Mouse (Mus musculus): ENCODE data around the gene Btf3. TPM values are rescaled to one million over a fixed set of nuclear protein-coding genes. Genes with fewer than 3 reads are reported as not detected.

Btf3 gene
- polyA plus RNA-seq, 1 experiment from 2014 or later, result 461 TPM

DNA sequence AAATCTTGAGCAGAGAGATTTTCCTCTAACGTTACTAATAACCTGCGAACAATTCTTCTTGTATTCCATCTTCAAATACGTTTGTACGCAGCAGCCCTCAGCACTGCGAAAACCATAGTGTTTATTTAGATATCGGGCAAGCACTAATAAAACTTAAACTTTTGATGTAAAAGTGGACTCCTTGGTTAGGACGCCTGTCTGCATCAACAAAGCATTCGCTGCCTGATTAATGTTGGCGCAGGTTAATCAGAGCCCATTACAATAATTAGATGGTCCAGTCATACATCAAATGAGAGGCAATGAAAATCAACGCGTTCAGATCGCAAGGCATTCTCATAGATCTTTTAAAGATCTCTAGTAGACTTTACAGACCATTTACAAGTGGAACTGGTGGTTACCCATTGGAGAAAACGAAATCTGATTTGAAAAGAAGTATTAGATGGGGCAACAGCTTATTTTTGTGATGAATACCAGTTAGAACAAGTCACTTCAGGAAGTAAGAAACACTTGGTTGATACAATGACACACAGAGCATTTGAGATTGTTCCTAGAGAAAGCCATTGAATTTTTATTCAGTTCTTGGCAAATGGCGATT lies 35.7 kb upstream of the Btf3 start:
- H3K27me3 ChIP-seq (ENCODE audit: control insufficient read depth, insufficient read depth, low read depth, low read length), result peaks cover 44% of the 10 kb centered on the region
- H3K36me3 ChIP-seq (ENCODE audit: control insufficient read depth, insufficient read depth, low read length), result no peaks in the 10 kb centered on the region
- no peak for ATAC-seq
- peaks cover 12% of the 10 kb centered on the region for H3K4me1 ChIP-seq (ENCODE audit: control insufficient read depth, insufficient read depth, low read length)
- no peak overlapping the region for H3K9ac ChIP-seq (ENCODE audit: low read depth, low read length)
- H3K9me3 ChIP-seq (replicated peaks; ENCODE audit: control insufficient read depth, low read length, poor library complexity, severe bottlenecking), result no peaks in the 10 kb centered on the region
- no peak overlapping the region for H3K4me3 ChIP-seq (ENCODE audit: low read depth, low read length)
- no peak overlapping the region for H3K27ac ChIP-seq (ENCODE audit: low read length)
- WGBS, result 12% methylated on average over 14 of the region's 14 CpGs
- no peak overlapping the region for H3K4me2 ChIP-seq (ENCODE audit: low read length)

DNA sequence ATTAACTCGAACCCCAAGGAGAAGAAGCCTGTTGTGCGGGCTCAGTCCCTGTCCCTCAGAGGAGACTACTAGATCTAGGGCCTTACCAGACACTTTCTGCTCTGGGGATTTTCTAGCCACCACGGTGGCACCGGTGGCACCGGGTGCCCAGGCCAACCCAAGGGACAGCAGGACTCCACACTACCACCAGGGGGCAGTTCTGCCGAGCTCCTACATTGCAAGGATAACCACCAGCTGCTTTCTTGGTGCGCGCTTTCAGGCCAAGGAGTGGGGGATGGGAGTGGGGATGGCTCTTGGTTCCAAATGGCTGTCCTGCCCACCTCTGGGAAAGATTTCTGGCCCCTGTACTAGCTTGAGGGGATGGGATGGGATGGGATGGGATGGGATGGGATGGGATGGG lies 34.7 kb upstream of the Btf3 start:
- H3K36me3 ChIP-seq (ENCODE audit: control insufficient read depth, insufficient read depth, low read length), result no peaks in the 10 kb centered on the region
- no peak overlapping the region for H3K9ac ChIP-seq (ENCODE audit: low read depth, low read length)
- peaks cover 41% of the 10 kb centered on the region for H3K27me3 ChIP-seq (ENCODE audit: control insufficient read depth, insufficient read depth, low read depth, low read length)
- H3K9me3 ChIP-seq (replicated peaks; ENCODE audit: control insufficient read depth, low read length, poor library complexity, severe bottlenecking), result no peaks in the 10 kb centered on the region
- WGBS, result 12% methylated on average over 8 of the region's 8 CpGs
- ATAC-seq, result no peak
- H3K4me3 ChIP-seq (ENCODE audit: low read depth, low read length), result no peak overlapping the region
- H3K4me2 ChIP-seq (ENCODE audit: low read length), result no peak overlapping the region
- H3K27ac ChIP-seq (ENCODE audit: low read length), result no peak overlapping the region
- H3K4me1 ChIP-seq (ENCODE audit: control insufficient read depth, insufficient read depth, low read length), result peaks cover 12% of the 10 kb centered on the region

DNA sequence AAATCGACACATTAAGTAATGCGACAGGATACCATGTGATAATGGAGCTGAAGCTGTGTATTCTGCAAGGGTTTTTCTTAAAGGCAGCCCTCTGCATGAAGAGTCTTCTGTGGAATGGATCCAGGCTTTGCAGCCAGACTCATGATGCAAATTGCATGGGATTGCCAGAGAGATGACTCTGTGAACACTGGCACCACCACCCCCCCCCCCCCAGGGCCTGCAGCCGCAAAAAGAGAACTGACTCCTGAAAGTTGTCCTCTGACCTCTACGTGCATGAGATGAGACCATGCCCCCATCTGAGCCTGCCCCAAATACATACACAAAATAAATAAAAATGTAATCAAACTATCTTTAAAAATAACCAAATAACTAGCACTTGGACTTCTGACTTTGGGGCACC lies 32.7 kb upstream of the Btf3 start:
- no peak overlapping the region for H3K27ac ChIP-seq (ENCODE audit: low read length)
- H3K4me3 ChIP-seq (ENCODE audit: low read depth, low read length), result no peak overlapping the region
- H3K4me2 ChIP-seq (ENCODE audit: low read length), result no peak overlapping the region
- H3K4me1 ChIP-seq (ENCODE audit: control insufficient read depth, insufficient read depth, low read length), result peaks cover under 1% of the 10 kb centered on the region
- 83% methylated on average over 4 of the region's 4 CpGs for WGBS
- peaks cover 44% of the 10 kb centered on the region for H3K27me3 ChIP-seq (ENCODE audit: control insufficient read depth, insufficient read depth, low read depth, low read length)
- H3K9ac ChIP-seq (ENCODE audit: low read depth, low read length), result no peak overlapping the region
- no peak for ATAC-seq
- no peaks in the 10 kb centered on the region for H3K9me3 ChIP-seq (replicated peaks; ENCODE audit: control insufficient read depth, low read length, poor library complexity, severe bottlenecking)
- no peaks in the 10 kb centered on the region for H3K36me3 ChIP-seq (ENCODE audit: control insufficient read depth, insufficient read depth, low read length)

DNA sequence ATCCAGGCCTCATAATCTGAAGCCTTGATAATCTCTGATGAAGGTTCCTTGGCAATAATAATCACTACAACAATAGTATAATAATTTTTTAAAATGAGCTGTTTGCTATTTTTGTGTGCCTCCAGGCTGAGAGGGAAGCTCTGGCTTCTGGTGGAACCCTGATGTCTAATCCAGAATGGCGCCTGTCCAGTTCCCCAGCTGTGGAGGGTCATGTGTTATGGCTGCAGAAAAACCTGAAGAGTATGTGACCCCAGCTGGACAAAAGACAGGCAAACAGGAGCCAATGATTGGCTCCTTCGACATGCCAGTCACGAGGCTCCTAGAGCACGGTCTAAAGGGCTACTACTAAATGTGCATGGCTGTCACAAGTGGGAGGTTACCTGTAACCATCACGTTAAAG lies 23.7 kb upstream of the Btf3 start:
- no peak overlapping the region for H3K4me3 ChIP-seq (ENCODE audit: low read depth, low read length)
- no peaks in the 10 kb centered on the region for H3K9me3 ChIP-seq (replicated peaks; ENCODE audit: control insufficient read depth, low read length, poor library complexity, severe bottlenecking)
- no peaks in the 10 kb centered on the region for H3K4me1 ChIP-seq (ENCODE audit: control insufficient read depth, insufficient read depth, low read length)
- no peak overlapping the region for H3K4me2 ChIP-seq (ENCODE audit: low read length)
- no peak overlapping the region for H3K9ac ChIP-seq (ENCODE audit: low read depth, low read length)
- no peak overlapping the region for H3K27ac ChIP-seq (ENCODE audit: low read length)
- WGBS, result 77% methylated on average over 5 of the region's 5 CpGs
- no peak for ATAC-seq
- 0 out of 2 replicates have a peak, but pooled peaks cover 3% of the 10 kb centered on the region for H3K27me3 ChIP-seq (ENCODE audit: control insufficient read depth, insufficient read depth, low read depth, low read length)
- no peaks in the 10 kb centered on the region for H3K36me3 ChIP-seq (ENCODE audit: control insufficient read depth, insufficient read depth, low read length)

DNA sequence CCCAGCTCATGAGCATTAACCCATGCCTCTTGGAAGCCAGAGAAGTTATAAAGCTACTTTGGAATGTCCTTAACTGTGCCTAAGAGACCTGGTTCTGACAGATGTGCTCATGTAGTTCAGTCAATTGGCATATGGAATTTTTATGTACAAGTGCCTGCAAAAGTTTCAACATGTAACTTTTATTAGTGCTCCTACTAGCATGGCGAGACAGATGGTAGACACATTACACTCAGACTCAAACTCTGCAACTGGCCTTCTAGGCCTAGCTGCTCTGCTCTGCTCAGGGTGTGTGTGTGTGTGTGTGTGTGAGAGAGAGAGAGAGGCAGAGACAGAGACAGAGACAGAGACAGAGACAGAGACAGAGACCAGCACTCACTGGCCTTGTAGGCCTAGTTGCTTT lies 19.4 kb upstream of the Btf3 start:
- no peak for ATAC-seq
- WGBS, result 97% methylated on average over 1 of the region's 1 CpGs
- H3K4me2 ChIP-seq (ENCODE audit: low read length), result no peak overlapping the region
- no peaks in the 10 kb centered on the region for H3K9me3 ChIP-seq (replicated peaks; ENCODE audit: control insufficient read depth, low read length, poor library complexity, severe bottlenecking)
- no peaks in the 10 kb centered on the region for H3K4me1 ChIP-seq (ENCODE audit: control insufficient read depth, insufficient read depth, low read length)
- no peaks in the 10 kb centered on the region for H3K27me3 ChIP-seq (ENCODE audit: control insufficient read depth, insufficient read depth, low read depth, low read length)
- no peak overlapping the region for H3K9ac ChIP-seq (ENCODE audit: low read depth, low read length)
- H3K36me3 ChIP-seq (ENCODE audit: control insufficient read depth, insufficient read depth, low read length), result no peaks in the 10 kb centered on the region
- H3K4me3 ChIP-seq (ENCODE audit: low read depth, low read length), result no peak overlapping the region
- no peak overlapping the region for H3K27ac ChIP-seq (ENCODE audit: low read length)

DNA sequence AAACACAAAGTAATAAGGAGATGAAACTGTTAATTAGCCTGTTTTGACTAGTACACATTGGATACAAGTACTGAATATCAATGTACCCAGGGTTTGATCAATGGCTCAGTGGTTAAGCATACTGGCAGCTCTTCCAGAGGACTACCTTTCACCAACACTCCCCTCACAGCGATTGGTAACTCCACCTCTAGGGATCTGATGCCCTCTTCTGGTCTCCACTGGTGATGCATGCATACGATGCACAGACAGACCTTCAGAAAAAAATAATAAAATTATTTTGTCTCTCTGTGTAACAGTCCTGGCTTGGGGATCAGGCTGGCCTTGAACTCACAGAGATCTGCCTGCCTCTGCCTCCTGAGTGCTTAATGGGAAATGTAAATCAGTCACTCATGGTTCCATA lies 15.3 kb upstream of the Btf3 start:
- Histone ChIP-seq H3K9me3 (replicated peaks; ENCODE audit: control insufficient read depth, low read length, poor library complexity, severe bottlenecking) (no peaks in the 10 kb centered on the region), H3K36me3 (ENCODE audit: control insufficient read depth, insufficient read depth, low read length) (no peaks in the 10 kb centered on the region), H3K27ac (ENCODE audit: low read length) (no peak overlapping the region), H3K4me2 (ENCODE audit: low read length) (no peak overlapping the region), H3K4me3 (ENCODE audit: low read depth, low read length) (no peak overlapping the region), H3K27me3 (ENCODE audit: control insufficient read depth, insufficient read depth, low read depth, low read length) (no peaks in the 10 kb centered on the region), H3K4me1 (ENCODE audit: control insufficient read depth, insufficient read depth, low read length) (no peaks in the 10 kb centered on the region), H3K9ac (ENCODE audit: low read depth, low read length) (no peak overlapping the region)
- no peak for ATAC-seq
- 46% methylated on average over 2 of the region's 2 CpGs for WGBS

DNA sequence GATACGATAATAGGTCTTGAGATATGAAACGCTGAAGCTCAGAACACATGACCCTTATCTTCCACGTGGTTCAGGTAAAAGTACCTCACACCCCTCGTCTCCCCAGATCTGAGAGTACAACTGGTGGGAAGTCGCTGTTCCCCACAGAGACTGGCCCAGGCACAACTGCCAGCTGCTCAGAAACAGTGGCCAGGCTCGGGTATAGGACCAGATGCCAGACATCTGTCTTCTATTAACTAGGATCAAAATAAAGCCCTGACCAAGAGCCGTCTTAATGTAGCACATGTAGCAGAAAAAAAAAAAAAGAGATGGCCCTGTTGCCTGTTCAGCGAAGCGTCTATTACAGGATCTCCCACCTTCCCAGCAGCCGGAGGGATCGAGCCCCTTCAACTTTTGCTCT lies 8.2 kb upstream of the Btf3 start:
- no peak for ATAC-seq
- no peak overlapping the region for H3K9ac ChIP-seq (ENCODE audit: low read depth, low read length)

DNA sequence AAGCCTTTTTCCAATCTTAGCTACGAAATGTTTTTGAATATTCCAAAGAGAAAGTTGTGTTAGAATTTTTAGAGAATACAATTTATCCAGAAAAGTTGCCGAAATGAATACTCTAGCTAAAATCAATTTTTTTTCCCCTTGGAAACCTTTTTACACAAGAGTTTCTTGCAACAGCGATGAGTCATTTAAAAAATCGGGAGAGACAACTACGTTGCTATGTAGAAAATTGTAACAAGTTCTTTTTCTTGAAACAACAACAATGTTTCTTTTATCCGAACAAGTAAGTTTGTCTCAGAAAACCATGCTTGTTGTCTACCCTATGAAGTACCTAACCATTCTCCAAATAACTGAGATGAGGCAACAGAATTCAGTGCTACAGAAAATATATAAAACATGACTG lies 1.1 kb upstream of the Btf3 start:
- no peak for ATAC-seq
- no peak overlapping the region; the same call in 1 of the 2 replicates for H3K4me3 ChIP-seq (ENCODE audit: low read depth, low read length)
- peaks cover 15% of the 10 kb centered on the region for H3K4me1 ChIP-seq (ENCODE audit: control insufficient read depth, insufficient read depth, low read length)
- H3K27ac ChIP-seq (ENCODE audit: low read length), result no peak overlapping the region
- no peak overlapping the region; the same call in 1 of the 2 replicates for H3K4me2 ChIP-seq (ENCODE audit: low read length)
- no peaks in the 10 kb centered on the region for H3K27me3 ChIP-seq (ENCODE audit: control insufficient read depth, insufficient read depth, low read depth, low read length)
- no peak overlapping the region for H3K9ac ChIP-seq (ENCODE audit: low read depth, low read length)
- WGBS, result 93% methylated on average over 6 of the region's 6 CpGs
- no peaks in the 10 kb centered on the region for H3K9me3 ChIP-seq (replicated peaks; ENCODE audit: control insufficient read depth, low read length, poor library complexity, severe bottlenecking)
- H3K36me3 ChIP-seq (ENCODE audit: control insufficient read depth, insufficient read depth, low read length), result no peaks in the 10 kb centered on the region

More for the DNA sequence above, 8.2 kb upstream of the Btf3 start:
- no peaks in the 10 kb centered on the region for H3K4me1 ChIP-seq (ENCODE audit: control insufficient read depth, insufficient read depth, low read length)
- H3K4me3 ChIP-seq (ENCODE audit: low read depth, low read length), result no peak overlapping the region
- H3K27ac ChIP-seq (ENCODE audit: low read length), result no peak overlapping the region
- H3K4me2 ChIP-seq (ENCODE audit: low read length), result no peak overlapping the region
- WGBS, result 83% methylated on average over 11 of the region's 11 CpGs
- H3K36me3 ChIP-seq (ENCODE audit: control insufficient read depth, insufficient read depth, low read length), result no peaks in the 10 kb centered on the region
- H3K9me3 ChIP-seq (replicated peaks; ENCODE audit: control insufficient read depth, low read length, poor library complexity, severe bottlenecking), result no peaks in the 10 kb centered on the region
- H3K27me3 ChIP-seq (ENCODE audit: control insufficient read depth, insufficient read depth, low read depth, low read length), result no peaks in the 10 kb centered on the region

DNA sequence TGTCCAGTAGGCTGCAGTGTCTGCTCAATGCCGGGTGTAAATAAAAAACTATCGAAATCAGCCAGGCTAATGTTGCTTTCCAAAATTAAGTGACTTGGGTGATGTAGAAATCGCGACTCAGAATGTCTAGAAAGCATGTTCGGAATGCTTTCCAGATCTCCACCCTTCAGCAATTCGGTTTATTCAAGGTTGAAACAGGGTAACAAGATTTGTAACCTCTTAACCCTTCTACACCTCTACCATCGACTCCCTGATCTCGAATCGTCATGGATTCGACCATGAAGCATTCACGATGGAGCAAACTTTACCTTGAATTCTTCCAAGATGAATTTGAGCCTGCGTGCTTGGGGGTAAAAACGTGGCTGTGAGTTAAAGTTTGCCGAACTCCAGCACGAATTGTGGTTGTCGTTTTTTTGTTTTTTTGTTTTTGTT lies 456 bp upstream of the Btf3 start:
- H3K27ac ChIP-seq (ENCODE audit: low read length), result peak overlapping the region; percentile 85
- 2% methylated on average over 16 of the region's 16 CpGs for WGBS
- H3K27me3 ChIP-seq (ENCODE audit: control insufficient read depth, insufficient read depth, low read depth, low read length), result no peaks in the 10 kb centered on the region
- H3K4me3 ChIP-seq (ENCODE audit: low read depth, low read length), result peak overlapping the region; percentile 100
- no peaks in the 10 kb centered on the region for H3K9me3 ChIP-seq (replicated peaks; ENCODE audit: control insufficient read depth, low read length, poor library complexity, severe bottlenecking)
- peaks cover 15% of the 10 kb centered on the region for H3K4me1 ChIP-seq (ENCODE audit: control insufficient read depth, insufficient read depth, low read length)
- H3K9ac ChIP-seq (ENCODE audit: low read depth, low read length), result peak overlapping the region; percentile 98
- peaks cover under 1% of the 10 kb centered on the region; the same call in 1 of the 2 replicates for H3K36me3 ChIP-seq (ENCODE audit: control insufficient read depth, insufficient read depth, low read length)
- peak; percentile 6; the same call in 1 of the 2 replicates for ATAC-seq
- peak overlapping the region; percentile 92 for H3K4me2 ChIP-seq (ENCODE audit: low read length)
